In the genomic region with DNA sequence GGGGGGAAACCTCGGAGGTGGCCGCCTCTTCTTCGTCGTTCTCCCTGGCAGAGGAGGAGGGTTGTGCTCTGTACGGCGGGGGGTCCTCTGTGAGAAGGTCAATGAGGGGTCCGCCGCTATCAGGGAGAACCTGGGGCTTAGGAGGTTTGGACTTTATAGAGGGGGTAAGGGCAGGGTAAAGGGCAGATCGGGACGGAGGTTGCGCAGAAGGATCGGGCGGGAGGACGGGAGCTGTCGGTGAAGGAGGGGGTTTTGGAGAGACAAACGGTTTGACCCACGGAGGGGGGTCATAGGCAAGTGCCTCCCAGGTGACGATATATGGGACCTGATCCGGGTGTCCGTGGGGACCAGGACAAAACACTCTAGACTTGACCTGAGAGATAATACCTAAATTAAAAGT, we compare ENCODE assay signal across 7 mouse cellular contexts. TPM values are rescaled to one million over a fixed set of nuclear protein-coding genes. Genes with fewer than 3 reads are reported as not detected.
DNase-seq lines count a peak whose midpoint lies in the region; ATAC-seq and TF ChIP-seq lines count a peak whose summit lies in the region.
"Not testable (repeated sequence)": the region's sequence is repeated elsewhere in the genome, so short reads cannot be mapped to it uniquely, and the experiment has no call there.

No protein-coding gene starts in this region.

- peak; percentile 39 for DNase-seq in cerebellum, adult 8-10 months
- peak; percentile 66 for DNase-seq in testis, postnatal 10 days (ENCODE audit: low spot score)

- H3K27ac ChIP-seq in forebrain, embryonic 12.5 days; heart, embryonic 12.5 days (ENCODE audit: poor library complexity, severe bottlenecking); kidney, embryonic 15.5 days; liver, embryonic 15.5 days (replicated peaks); olfactory bulb, adult 2 months (ENCODE audit: insufficient read depth, low read depth, low read length): not testable (repeated sequence)

- TF ChIP-seq CTCF in olfactory bulb, adult 2 months (IDR thresholded peaks at IDR 0.05; ENCODE audit: insufficient read depth, low read depth, low read length), result not testable (repeated sequence)

- not testable (repeated sequence) for H3K4me3 ChIP-seq in forebrain, embryonic 12.5 days (replicated peaks)
- H3K4me3 ChIP-seq in heart, embryonic 12.5 days, result peak overlapping the region; percentile 41; the same call in 1 of the 2 replicates
- H3K4me3 ChIP-seq in kidney, embryonic 15.5 days (replicated peaks), result peak overlapping the region; percentile 35; the same call in 1 of the 2 replicates
- peak overlapping the region; percentile 44; the same call in 1 of the 2 replicates for H3K4me3 ChIP-seq in liver, embryonic 15.5 days (replicated peaks)
- H3K4me3 ChIP-seq in olfactory bulb, adult 2 months (ENCODE audit: insufficient read depth, low read depth, low read length), result 0 out of 2 replicates have a peak overlapping the region, but pooled peaks have one; percentile 5

- H3K9me3 ChIP-seq in forebrain, embryonic 12.5 days; heart, embryonic 12.5 days (replicated peaks); kidney, embryonic 15.5 days (replicated peaks); liver, embryonic 15.5 days (replicated peaks): not testable (repeated sequence)

- H3K9ac ChIP-seq in forebrain, embryonic 12.5 days; heart, embryonic 12.5 days; kidney, embryonic 15.5 days; liver, embryonic 15.5 days: not testable (repeated sequence)

- TF ChIP-seq POLR2A in olfactory bulb, adult 2 months (IDR thresholded peaks at IDR 0.05; ENCODE audit: insufficient read depth, low read depth, low read length), result not testable (repeated sequence)

- H3K4me2 ChIP-seq in forebrain, embryonic 12.5 days, result peak overlapping the region; percentile 15; the same call in 1 of the 2 replicates
- H3K4me2 ChIP-seq in heart, embryonic 12.5 days, result peak overlapping the region; percentile 47
- peak overlapping the region; percentile 48 for H3K4me2 ChIP-seq in kidney, embryonic 15.5 days
- H3K4me2 ChIP-seq in liver, embryonic 15.5 days, result peak overlapping the region; percentile 44

- WGBS in forebrain, embryonic 12.5 days, result 32% methylated on average over 14 of the region's 20 CpGs
- WGBS in heart, embryonic 12.5 days, result 33% methylated on average over 14 of the region's 20 CpGs
- 33% methylated on average over 15 of the region's 20 CpGs for WGBS in kidney, embryonic 15.5 days
- WGBS in liver, embryonic 15.5 days (ENCODE audit: insufficient replicate concordance), result 41% methylated on average over 17 of the region's 20 CpGs
- WGBS in olfactory bulb, adult 2 months, result 56% methylated on average over 17 of the region's 20 CpGs

- H3K4me1 ChIP-seq in forebrain, embryonic 12.5 days; heart, embryonic 12.5 days (replicated peaks); liver, embryonic 15.5 days (replicated peaks); olfactory bulb, adult 2 months (ENCODE audit: control insufficient read depth, insufficient read depth, low read length): not testable (repeated sequence)
- H3K4me1 ChIP-seq in kidney, embryonic 15.5 days, result peaks cover 10% of the 10 kb centered on the region

- not testable (repeated sequence) for H3K36me3 ChIP-seq in forebrain, embryonic 12.5 days (replicated peaks); heart, embryonic 12.5 days; kidney, embryonic 15.5 days; liver, embryonic 15.5 days (replicated peaks)

- ATAC-seq in forebrain, embryonic 12.5 days (ENCODE audit: low FRiP score); heart, embryonic 12.5 days (ENCODE audit: insufficient number of reproducible peaks, low FRiP score); kidney, embryonic 15.5 days (replicated peaks; ENCODE audit: low FRiP score); liver, embryonic 15.5 days (ENCODE audit: insufficient read depth): not testable (repeated sequence)

- peaks cover 10% of the 10 kb centered on the region; the same call in 1 of the 2 replicates for H3K27me3 ChIP-seq in forebrain, embryonic 12.5 days
- not testable (repeated sequence) for H3K27me3 ChIP-seq in heart, embryonic 12.5 days (replicated peaks); kidney, embryonic 15.5 days
- H3K27me3 ChIP-seq in liver, embryonic 15.5 days, result peaks cover 14% of the 10 kb centered on the region

RNA-seq across cellular contexts. Expression of gene Akap1, which starts 30.8 kb away (rescaled TPM):
- 20.9 and 23.3 TPM in 2 replicates for polyA plus RNA-seq in forebrain, embryonic 12.5 days (2016; fragmentation: Nextera tagmentation; extraction: Ambion mirVana)
- polyA plus RNA-seq in heart, embryonic 12.5 days (2016; fragmentation: Nextera tagmentation; extraction: Ambion mirVana), result 34.1 and 38.9 TPM in 2 replicates
- 20.8 and 22.2 TPM in 2 replicates for polyA plus RNA-seq in kidney, embryonic 15.5 days (2015; fragmentation: Nextera tagmentation; extraction: Ambion mirVana)
- polyA plus RNA-seq in liver, embryonic 15.5 days (2015; fragmentation: Nextera tagmentation; extraction: Ambion mirVana), result 8.7 and 9.7 TPM in 2 replicates
- polyA plus RNA-seq in olfactory bulb, adult 2 months (2012; ENCODE audit: insufficient read depth, insufficient read length, low replicate concordance, missing spikeins), result not detected in 2 replicates
